Mouse (Mus musculus) kidney, adult 9 months (tissue): ENCODE data around the gene Gm28576.
"Not testable (repeated sequence)": the region's sequence is repeated elsewhere in the genome, so short reads cannot be mapped to it uniquely, and the experiment has no call there.

Source experiments
- DNase-seq: peaks from one replicate; pipeline ENCODE4 v3.0.0; 2022

The Gm28576 gene

GRCm38 (mm10) chrY:7722641-7723040 is at the start of gene Gm28576:
Gm28576 (plus strand) TSS chrY:7722941.
- DNase-seq: not testable (repeated sequence)
